In genomic region chr4:95317821-95318290, GRCm38 (mm10) we compare ENCODE assay signal across 8 mouse cellular contexts.
DNase-seq lines count a peak whose midpoint lies in the region; ATAC-seq lines count a peak whose summit lies in the region.

No protein-coding gene starts in this region.

- DNase-seq in adrenal gland, adult (ENCODE audit: inconsistent age in 2 of 2, low spot score in 1 of 2): peak; percentile 47 to 83
- peak; percentile 78 for DNase-seq in gastrocnemius, postnatal 25 days
- DNase-seq in ovary, postnatal 10 days (ENCODE audit: low spot score): peak; percentile 48
- no peak for DNase-seq in thymus, postnatal 36 days

- peak overlapping the region; percentile 42; the same call in 1 of the 2 replicates for H3K27ac ChIP-seq in brown adipose tissue, adult 24 weeks (replicated peaks; ENCODE audit: low read depth, low read length)
- no peak overlapping the region for H3K27ac ChIP-seq in hindbrain, embryonic 16.5 days (ENCODE audit: low read depth, low read length)
- peak overlapping the region; percentile 60 for H3K27ac ChIP-seq in limb, embryonic 15.5 days

- ATAC-seq in hindbrain, embryonic 16.5 days: peak; percentile 69
- peak; percentile 81 for ATAC-seq in limb, embryonic 15.5 days (ENCODE audit: insufficient number of reproducible peaks, low FRiP score, low TSS enrichment, low read depth)
- ATAC-seq in cerebellum, adult (ENCODE audit: insufficient number of reproducible peaks, low FRiP score, low TSS enrichment): no peak

- H3K4me3 ChIP-seq in brown adipose tissue, adult 24 weeks (ENCODE audit: insufficient read depth, low read depth, low read length): no peak overlapping the region
- H3K4me3 ChIP-seq in hindbrain, embryonic 16.5 days (ENCODE audit: low read length): no peak overlapping the region
- H3K4me3 ChIP-seq in limb, embryonic 15.5 days: no peak overlapping the region

- no peak overlapping the region for H3K9ac ChIP-seq in hindbrain, embryonic 16.5 days (ENCODE audit: low read depth, low read length)
- no peak overlapping the region for H3K9ac ChIP-seq in limb, embryonic 15.5 days

- 42% methylated on average over 3 of the region's 3 CpGs for WGBS in hindbrain, embryonic 16.5 days
- WGBS in limb, embryonic 15.5 days: 32% methylated on average over 2 of the region's 3 CpGs

- no peak overlapping the region for H3K4me2 ChIP-seq in hindbrain, embryonic 16.5 days (ENCODE audit: low read length)
- H3K4me2 ChIP-seq in limb, embryonic 15.5 days: no peak overlapping the region; the same call in 1 of the 2 replicates

- H3K27me3 ChIP-seq in hindbrain, embryonic 16.5 days (replicated peaks; ENCODE audit: control insufficient read depth, insufficient read depth, low read length): no peaks in the 10 kb centered on the region
- H3K27me3 ChIP-seq in limb, embryonic 15.5 days: no peaks in the 10 kb centered on the region

- H3K4me1 ChIP-seq in brown adipose tissue, adult 24 weeks (ENCODE audit: control insufficient read depth, insufficient read depth, insufficient read length, low read length): peaks cover 5% of the 10 kb centered on the region; the same call in 1 of the 2 replicates
- H3K4me1 ChIP-seq in hindbrain, embryonic 16.5 days (ENCODE audit: control insufficient read depth, insufficient read depth, low read depth, low read length): peaks cover 3% of the 10 kb centered on the region
- peaks cover 22% of the 10 kb centered on the region for H3K4me1 ChIP-seq in limb, embryonic 15.5 days

- H3K36me3 ChIP-seq in hindbrain, embryonic 16.5 days (ENCODE audit: control insufficient read depth, insufficient read depth, low read length): no peaks in the 10 kb centered on the region
- no peaks in the 10 kb centered on the region for H3K36me3 ChIP-seq in limb, embryonic 15.5 days

- H3K9me3 ChIP-seq in hindbrain, embryonic 16.5 days (ENCODE audit: control insufficient read depth, low read length): no peaks in the 10 kb centered on the region
- no peaks in the 10 kb centered on the region for H3K9me3 ChIP-seq in limb, embryonic 15.5 days

Comparison
In these comparisons a context has a peak if more than half of its experiments do, and no peak if none do; other contexts are left out.
1. DNase-seq: peak in adrenal gland, adult (2 of 2), gastrocnemius, postnatal 25 days (single experiment) and ovary, postnatal 10 days (single experiment); none in thymus, postnatal 36 days (0 of 2).